Mouse (Mus musculus) MEL (cell line): ENCODE measurements around the gene Ncam2.

Source experiments
- CHD2 ChIP-seq: IDR thresholded peaks from 2 replicates; pipeline ENCODE4 v1.6.1; 2011; ENCODE audit warnings: low read length, improper control_type of control experiment
- CTCF ChIP-seq, 3 experiments: IDR thresholded peaks in 2 of 3; conservative IDR thresholded peaks in 1 of 3; 2 replicates each; pipeline ENCODE4 v1.5.1; 2011 to 2012; ENCODE audit warnings: low read length in 3 of 3, low read depth in 2 of 3, mild to moderate bottlenecking in 2 of 3, improper control_type of control experiment in 1 of 3, inconsistent platforms in 1 of 3, mixed read lengths in 1 of 3, moderate library complexity in 1 of 3; ENCODE audit not compliant: control insufficient read depth in 1 of 3, insufficient read depth in 1 of 3, poor library complexity in 1 of 3, severe bottlenecking in 1 of 3
- E2F4 ChIP-seq: IDR thresholded peaks from 2 replicates; pipeline ENCODE4 v1.6.1; 2011; ENCODE audit warnings: low read depth, low read length, improper control_type of control experiment, borderline replicate concordance
- MXI1 ChIP-seq: IDR thresholded peaks from 2 replicates; pipeline ENCODE4 v1.6.1; 2011; ENCODE audit warnings: mild to moderate bottlenecking, low read depth, low read length, improper control_type of control experiment
- NELFE ChIP-seq: IDR thresholded peaks from 2 replicates; pipeline ENCODE4 v1.6.1; 2011; ENCODE audit warnings: low read depth, low read length, improper control_type of control experiment
- NRF1 ChIP-seq: IDR thresholded peaks from 2 replicates; pipeline ENCODE4 v1.6.1; 2014; ENCODE audit warnings: low read depth, mild to moderate bottlenecking, inconsistent platforms, low read length, improper control_type of control experiment, moderate library complexity; ENCODE audit not compliant: poor library complexity, insufficient read depth, severe bottlenecking
- POLR2A ChIP-seq, 2 experiments: IDR thresholded peaks; 2 replicates each; pipeline ENCODE4 v1.6.1; 2011 to 2012; ENCODE audit warnings: low read length in 2 of 2, mild to moderate bottlenecking in 2 of 2, control low read depth in 1 of 2, improper control_type of control experiment in 1 of 2, low read depth in 1 of 2, moderate library complexity in 1 of 2; ENCODE audit not compliant: control insufficient read depth in 1 of 2, insufficient read depth in 1 of 2, poor library complexity in 1 of 2
- POLR2AphosphoS2 ChIP-seq: IDR thresholded peaks from 2 replicates; pipeline ENCODE4 v1.6.1; 2011; ENCODE audit warnings: low read length, improper control_type of control experiment
- TCF12 ChIP-seq: IDR thresholded peaks from 2 replicates; pipeline ENCODE4 v1.6.1; 2014; ENCODE audit warnings: low read depth, mild to moderate bottlenecking, inconsistent platforms, low read length, improper control_type of control experiment, moderate library complexity
- USF1 ChIP-seq: IDR thresholded peaks from 2 replicates; pipeline ENCODE4 v1.6.1; 2014; ENCODE audit warnings: low read depth, mild to moderate bottlenecking, inconsistent platforms, low read length, improper control_type of control experiment, moderate library complexity
- ZMIZ1 ChIP-seq: IDR thresholded peaks from 2 replicates; pipeline ENCODE4 v1.6.1; 2012; ENCODE audit warnings: low read depth, mild to moderate bottlenecking, inconsistent platforms, low read length, improper control_type of control experiment, moderate library complexity

- TF ChIP-seq POLR2A (IDR thresholded peaks at IDR 0.05; ENCODE audit: control insufficient read depth in 1 of 2, insufficient read depth in 1 of 2, low read depth in 1 of 2, low read length in 2 of 2, poor library complexity in 1 of 2) = no peak
- TF ChIP-seq CTCF (IDR thresholded peaks at IDR 0.05 in 2 of 3, conservative IDR thresholded peaks at IDR 0.05 in 1 of 3; ENCODE audit: control insufficient read depth in 1 of 3, insufficient read depth in 1 of 3, low read depth in 2 of 3, low read length in 3 of 3, poor library complexity in 1 of 3, severe bottlenecking in 1 of 3) = no peak
- TF ChIP-seq NELFE = no peak
- TF ChIP-seq ZMIZ1 = no peak
- no peak for TF ChIP-seq POLR2AphosphoS2
- TF ChIP-seq E2F4 = no peak
- no peak for TF ChIP-seq USF1
- no peak for TF ChIP-seq MXI1
- TF ChIP-seq NRF1 = no peak
- no peak for TF ChIP-seq CHD2
- TF ChIP-seq TCF12 = no peak
Measured at GRCm38 (mm10) chr16:81472925-81473324, 272.4 kb downstream of the Ncam2 start.
